Mouse (Mus musculus) olfactory bulb, adult 2 months (tissue): ENCODE measurements around the gene Fam50b. TPM values are rescaled to one million over a fixed set of nuclear protein-coding genes. Genes with fewer than 3 reads are reported as not detected.

Experiments
- H3K27ac ChIP-seq: fragments of 200-500 bp; 2 replicates; pipeline ENCODE4 v1.5.1; 2012; ENCODE audit warnings: low read depth, low read length; ENCODE audit not compliant: insufficient read depth
- H3K4me1 ChIP-seq: fragments of 200-500 bp; 2 replicates; pipeline ENCODE4 v1.6.1; 2012; ENCODE audit warnings: low read length; ENCODE audit not compliant: control insufficient read depth, insufficient read depth
- H3K4me3 ChIP-seq: fragments of 200-500 bp; 2 replicates; pipeline ENCODE4 v1.5.1; 2012; ENCODE audit warnings: mild to moderate bottlenecking, low read depth, low read length, moderate library complexity; ENCODE audit not compliant: insufficient read depth
- CTCF ChIP-seq: fragments of 200-500 bp; IDR thresholded peaks from 2 replicates; pipeline ENCODE4 v1.5.1; 2012; ENCODE audit warnings: low read depth, mild to moderate bottlenecking, low read length, moderate library complexity; ENCODE audit not compliant: insufficient read depth
- POLR2A ChIP-seq: fragments of 200-500 bp; IDR thresholded peaks from 2 replicates; pipeline ENCODE4 v1.6.1; 2012; ENCODE audit warnings: mild to moderate bottlenecking, low read depth, low read length, moderate library complexity; ENCODE audit not compliant: insufficient read depth
- WGBS: fragments of 180-500 bp; shearing (Covaris S2); methylation state at CpG from one replicate; pipeline ENCODE4 v1.1.7; 2018; 5-methylcytosine and 5-hydroxymethylcytosine counted together
- polyA plus RNA-seq: library from polyadenylated mRNA; stranded (reverse); fragments of >200 nt; gene quantifications from 2 replicates; pipeline ENCODE4 v1.2.4, GENCODE M21; 2012; ENCODE audit warnings: low replicate concordance; ENCODE audit not compliant: missing spikeins, insufficient read depth, insufficient read length

Gene Fam50b
- polyA plus RNA-seq, 1 experiment: not detected

DNA sequence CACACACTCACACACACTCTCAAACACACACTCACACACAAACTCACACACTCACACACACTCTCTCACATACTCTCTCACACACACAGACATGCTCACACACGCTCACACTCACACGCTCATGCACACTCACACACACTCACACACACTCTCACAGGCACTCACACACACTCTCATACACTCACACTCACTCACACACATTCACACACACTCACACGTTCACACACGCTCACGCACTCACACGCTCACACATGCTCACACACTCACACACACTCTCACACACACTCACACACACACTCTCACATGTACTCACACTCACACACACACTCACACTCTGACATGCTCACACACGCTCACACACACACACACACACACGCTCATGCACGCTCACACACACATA, 24.6 kb downstream of the Fam50b start:
- no peak overlapping the region for H3K27ac ChIP-seq
- WGBS: 98% methylated on average over 9 of the region's 9 CpGs
- TF ChIP-seq POLR2A (no peak), CTCF (no peak)
- H3K4me1 ChIP-seq: no peaks in the 10 kb centered on the region
- no peak overlapping the region for H3K4me3 ChIP-seq

DNA sequence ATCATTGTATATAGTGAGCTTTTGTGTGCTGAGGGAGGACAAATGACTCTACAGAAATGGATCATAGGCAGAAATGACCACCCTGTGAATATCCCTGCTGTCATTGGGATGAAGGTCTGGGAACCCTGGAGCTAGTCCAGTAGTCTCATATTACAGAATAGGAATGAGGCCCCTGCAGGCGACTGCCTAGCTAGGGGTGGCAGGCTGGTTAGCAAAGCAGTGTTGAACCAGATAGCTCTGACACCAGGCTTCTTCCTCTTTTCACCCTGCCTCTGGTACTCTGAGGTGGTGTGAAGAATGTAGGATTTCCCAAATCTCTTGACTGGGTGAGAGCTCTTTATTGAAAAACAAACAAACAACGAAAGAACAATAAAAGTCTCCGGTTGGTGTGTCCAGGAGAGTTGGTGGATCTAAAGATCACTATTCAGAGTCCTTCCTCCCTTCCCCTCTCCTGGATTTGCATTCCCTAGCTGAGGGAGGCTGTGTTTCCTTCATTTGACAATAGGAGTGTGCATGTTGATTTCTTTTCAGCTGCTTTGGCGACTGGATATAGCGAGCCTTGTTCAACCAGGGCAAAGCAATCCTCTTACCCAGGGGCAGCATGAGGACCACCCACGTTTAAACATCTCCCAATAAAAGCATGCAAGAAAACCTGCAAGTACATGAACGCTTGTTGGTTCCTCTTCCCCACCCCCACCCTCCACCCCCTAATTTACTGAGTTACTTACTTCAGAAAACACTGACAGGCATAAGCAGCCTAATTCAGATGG, 26.1 kb downstream of the Fam50b start:
- TF ChIP-seq POLR2A: no peak
- Histone ChIP-seq H3K4me1 (no peaks in the 10 kb centered on the region), H3K27ac (no peak overlapping the region), H3K4me3 (no peak overlapping the region)
- WGBS: 29% methylated on average over 7 of the region's 7 CpGs

DNA sequence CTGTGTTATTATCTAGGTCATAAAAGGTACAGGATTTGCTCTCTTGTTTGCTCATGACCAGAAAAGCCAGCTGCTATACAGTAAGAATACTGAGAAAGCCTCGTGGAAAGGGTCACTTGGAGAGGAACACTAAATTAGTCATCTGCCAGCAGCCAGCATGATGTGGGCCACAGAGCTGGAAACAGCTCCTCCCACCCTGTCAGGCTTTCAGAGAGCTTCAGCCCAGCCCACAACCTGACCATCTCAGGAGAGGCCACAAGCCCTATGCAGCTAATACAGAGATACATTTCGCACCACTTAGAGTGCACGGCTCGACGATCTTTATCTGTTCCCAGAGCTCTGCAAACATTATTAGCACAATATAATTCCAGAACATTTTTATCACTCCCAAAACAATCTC, 27.5 kb downstream of the Fam50b start:
- TF ChIP-seq POLR2A: no peak
- no peak for TF ChIP-seq CTCF
- 73% methylated on average over 5 of the region's 5 CpGs for WGBS
- no peaks in the 10 kb centered on the region for H3K4me1 ChIP-seq
- H3K4me3 ChIP-seq: no peak overlapping the region
- H3K27ac ChIP-seq: no peak overlapping the region

DNA sequence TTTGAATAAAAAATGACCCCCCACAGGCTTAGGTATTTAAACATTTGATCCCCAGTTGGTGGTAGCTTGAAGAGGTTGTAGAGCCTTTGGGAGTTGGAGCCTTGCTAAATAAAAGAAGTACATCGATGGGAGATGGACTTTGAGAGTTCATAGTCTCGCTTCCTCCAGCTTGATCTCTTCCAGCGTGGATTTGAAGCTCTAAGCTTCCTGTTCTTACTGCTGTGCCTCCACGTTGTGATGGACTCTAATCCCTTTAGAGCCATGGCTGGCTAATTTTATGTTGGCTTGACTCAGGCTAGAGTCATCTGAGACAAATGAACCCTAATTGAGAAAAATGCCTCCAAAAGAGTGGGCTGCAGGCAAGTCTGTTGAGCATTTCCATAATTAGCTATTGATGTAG, 28.2 kb downstream of the Fam50b start:
- TF ChIP-seq POLR2A (no peak), CTCF (no peak)
- no peak overlapping the region for H3K27ac ChIP-seq
- H3K4me3 ChIP-seq: no peak overlapping the region
- 64% methylated on average over 4 of the region's 4 CpGs for WGBS
- peaks cover 3% of the 10 kb centered on the region; the same call in 1 of the 2 replicates for H3K4me1 ChIP-seq

DNA sequence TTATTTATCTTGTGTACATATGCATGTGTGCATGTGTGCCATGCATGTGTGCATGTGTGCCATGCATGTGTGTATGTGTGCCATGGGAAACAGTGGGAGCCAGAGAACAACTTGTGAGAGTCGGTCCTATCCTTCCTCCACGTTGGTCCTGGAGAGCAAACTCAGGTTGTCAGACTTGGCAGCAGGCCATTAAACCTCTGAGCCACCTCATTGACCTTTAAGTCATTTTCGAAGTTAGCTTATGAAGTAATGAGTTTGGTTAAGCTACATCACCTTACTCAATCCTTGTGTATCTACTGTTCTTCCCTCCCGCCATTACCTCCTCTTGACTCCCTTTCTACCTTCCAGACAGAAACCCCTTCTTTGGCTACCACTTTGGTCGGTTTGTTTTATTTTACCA, 30.6 kb downstream of the Fam50b start:
- H3K27ac ChIP-seq: no peak overlapping the region
- WGBS: 92% methylated on average over 5 of the region's 5 CpGs

DNA sequence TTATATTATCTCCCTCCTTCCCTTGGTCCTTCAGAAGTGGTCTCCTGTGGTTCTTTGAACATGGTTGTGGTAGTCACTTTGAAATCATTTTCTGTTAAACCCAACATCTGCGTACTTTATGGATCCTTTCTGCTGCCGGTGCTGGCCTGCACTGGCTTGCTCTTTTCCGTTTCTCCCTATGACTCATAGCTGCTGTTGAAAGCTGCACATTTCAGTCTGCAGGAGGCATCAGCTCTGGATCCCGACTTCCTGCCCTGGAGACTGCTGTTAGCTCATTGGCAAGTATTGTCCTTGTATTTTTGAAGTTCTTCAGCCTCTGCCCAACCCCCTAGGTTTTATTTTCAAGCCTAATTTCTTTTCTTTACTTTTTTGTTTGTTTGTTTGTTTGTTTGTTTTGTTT, 31.9 kb downstream of the Fam50b start:
- Histone ChIP-seq H3K4me1 (peaks cover 3% of the 10 kb centered on the region; the same call in 1 of the 2 replicates), H3K4me3 (no peak overlapping the region), H3K27ac (no peak overlapping the region)
- 26% methylated on average over 4 of the region's 4 CpGs for WGBS
- TF ChIP-seq CTCF: no peak
- TF ChIP-seq POLR2A: no peak

More for the DNA sequence above, 30.6 kb downstream of the Fam50b start:
- H3K4me3 ChIP-seq: no peak overlapping the region
- no peak for TF ChIP-seq CTCF
- no peak for TF ChIP-seq POLR2A
- peaks cover 3% of the 10 kb centered on the region; the same call in 1 of the 2 replicates for H3K4me1 ChIP-seq

DNA sequence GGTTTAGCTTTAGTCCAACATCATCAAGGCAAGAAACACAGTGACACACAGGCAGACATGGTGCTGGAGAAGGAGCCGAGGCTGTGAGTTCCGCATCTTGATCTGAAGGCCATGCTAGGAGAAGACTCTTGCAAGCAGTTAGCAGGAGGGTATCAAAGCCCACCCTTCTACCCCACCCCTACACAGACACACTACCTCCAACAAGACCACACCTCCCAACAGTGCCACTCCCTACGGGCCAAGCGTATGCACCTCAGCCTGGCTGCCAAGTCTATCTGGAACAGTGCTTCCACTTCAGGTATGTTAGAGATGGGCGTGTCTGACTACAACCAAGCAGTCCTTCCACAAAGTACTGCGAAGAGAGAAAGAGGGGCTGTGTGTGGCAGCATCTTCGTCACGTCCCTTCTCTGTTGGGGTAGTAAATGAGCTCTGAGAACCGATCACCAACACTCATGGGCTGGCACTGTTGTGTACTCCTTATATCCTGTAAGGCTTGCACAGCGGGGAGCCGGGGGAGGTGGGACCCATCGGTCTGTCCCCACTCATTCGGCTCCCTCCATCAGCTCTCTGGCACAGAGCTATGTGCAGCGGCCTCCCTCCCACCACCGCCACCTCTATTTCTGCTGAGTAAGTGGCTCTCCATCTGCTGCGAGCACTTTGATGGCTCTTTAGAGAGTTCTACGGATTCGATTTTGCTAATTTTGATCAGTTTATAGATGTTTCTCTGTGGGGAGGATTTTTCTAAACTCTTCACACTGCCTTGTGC, 33.1 kb downstream of the Fam50b start:
- WGBS: 82% methylated on average over 18 of the region's 18 CpGs
- TF ChIP-seq POLR2A (no peak), CTCF (no peak)
- Histone ChIP-seq H3K27ac (no peak overlapping the region), H3K4me3 (no peak overlapping the region), H3K4me1 (peaks cover 3% of the 10 kb centered on the region; the same call in 1 of the 2 replicates)

DNA sequence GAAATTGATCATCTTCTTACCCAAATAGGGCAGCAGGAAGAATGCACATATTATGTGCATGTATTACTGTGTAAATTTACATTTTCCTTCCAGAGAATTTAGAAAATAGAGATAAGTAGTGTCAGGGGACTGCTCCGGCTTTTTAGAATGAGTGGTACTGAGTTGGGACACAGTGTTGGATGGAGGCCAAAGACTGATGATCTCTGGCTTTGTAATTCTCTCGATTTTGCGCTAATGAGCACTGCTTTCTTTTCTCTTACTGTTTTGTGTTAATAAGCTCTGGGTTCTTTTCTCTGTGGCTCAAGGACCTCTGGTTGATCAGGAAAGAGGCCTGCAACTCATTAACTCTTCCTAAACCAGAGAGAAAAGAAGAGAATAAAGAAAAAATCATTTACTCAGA, 42.1 kb downstream of the Fam50b start:
- no peak for TF ChIP-seq CTCF
- no peak for TF ChIP-seq POLR2A
- WGBS: 51% methylated on average over 3 of the region's 3 CpGs
- no peak overlapping the region for H3K4me3 ChIP-seq
- no peaks in the 10 kb centered on the region for H3K4me1 ChIP-seq
- H3K27ac ChIP-seq: no peak overlapping the region

DNA sequence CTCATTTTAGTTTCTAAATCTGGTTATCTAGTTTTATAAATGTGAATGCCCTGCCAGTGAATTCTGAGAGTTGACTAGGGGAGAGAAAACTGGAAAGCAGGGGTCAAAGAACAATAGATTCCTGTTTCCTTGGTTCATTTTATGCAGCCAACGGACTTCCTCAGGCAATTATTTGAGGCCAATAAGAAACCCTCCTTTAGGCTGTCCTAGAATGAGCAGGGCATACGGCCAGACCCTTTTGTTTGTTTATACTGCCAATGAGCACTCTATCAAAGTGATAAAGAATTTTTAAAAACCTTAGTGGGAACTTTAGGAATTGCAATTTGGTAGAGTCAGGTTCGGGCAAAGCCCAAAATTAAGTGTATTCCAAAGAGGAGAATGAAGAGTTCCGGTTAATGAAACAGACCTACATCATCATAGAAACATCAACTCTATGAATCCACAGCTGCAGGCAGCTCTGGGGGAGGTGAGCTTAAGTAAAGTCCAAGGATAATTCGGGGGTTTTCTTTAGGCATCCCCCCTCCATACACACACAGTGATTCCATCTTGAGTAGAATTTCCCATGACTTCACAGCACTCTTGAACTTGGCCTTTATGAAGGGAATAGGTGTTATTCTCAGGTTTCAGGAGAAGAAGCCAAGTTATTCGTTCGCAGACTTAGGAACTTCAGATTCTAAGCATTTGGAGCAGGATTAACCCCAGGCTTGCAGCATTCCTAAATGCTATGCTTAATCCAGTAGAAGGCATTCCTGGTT, 46.4 kb downstream of the Fam50b start:
- 52% methylated on average over 7 of the region's 7 CpGs for WGBS
- TF ChIP-seq POLR2A (no peak), CTCF (no peak)
- Histone ChIP-seq H3K4me3 (no peak overlapping the region), H3K4me1 (no peaks in the 10 kb centered on the region), H3K27ac (no peak overlapping the region)
